Mouse (Mus musculus): ENCODE results near the gene Akap1. TPM values are rescaled to one million over a fixed set of nuclear protein-coding genes. Genes with fewer than 3 reads are reported as not detected.

The Akap1 gene
- polyA plus RNA-seq (2012; rRNA removed) (8.2 and 9.1 TPM in 2 replicates), polyA plus RNA-seq (2014; fragmentation: Nextera tagmentation; extraction: Ambion mirVana) (5.8 and 6.2 TPM in 2 replicates)

DNA sequence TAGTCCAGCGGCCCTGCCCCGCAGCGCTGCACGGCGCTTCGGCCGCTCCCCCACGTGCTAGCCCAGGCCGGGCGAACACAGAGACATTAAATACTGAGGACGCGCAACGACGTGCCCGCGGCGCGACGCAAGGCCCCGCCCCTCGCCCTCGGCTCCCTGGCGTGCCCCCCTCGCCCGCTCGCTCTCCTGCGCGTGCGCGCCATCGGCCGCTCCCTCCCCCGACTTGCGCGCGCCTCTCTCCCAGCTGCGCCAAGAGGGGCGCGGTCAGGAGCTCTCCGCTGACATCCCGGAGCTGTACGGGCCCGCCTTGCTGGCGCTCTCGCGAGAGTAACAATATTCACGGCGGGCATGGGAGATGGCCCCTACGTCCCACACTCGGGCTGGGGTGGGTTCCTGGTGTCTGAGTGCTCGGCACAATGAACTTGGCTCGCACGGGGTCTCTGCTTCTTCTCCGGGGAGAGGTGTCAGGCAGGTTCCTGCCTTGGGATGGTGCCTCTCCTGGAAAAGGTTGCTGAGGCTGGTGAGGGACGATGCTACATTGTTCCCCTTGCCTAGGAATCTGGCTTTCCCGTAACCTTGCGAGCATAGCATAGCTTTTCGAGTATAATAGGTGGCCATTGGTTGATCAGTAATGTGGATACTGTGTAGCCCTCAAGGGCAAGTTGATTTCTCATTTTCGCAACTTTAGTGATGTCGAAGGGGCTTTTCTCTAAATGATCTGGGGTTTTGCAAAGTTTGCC lies at the start of gene Akap1:
Gene Akap1 (minus strand): TSS at position 129 of the 740 bp plus-strand sequence.
- Histone ChIP-seq H3K4me1 (replicated peaks; ENCODE audit: control insufficient read depth in 2 of 2, insufficient read depth in 2 of 2, low read length in 1 of 2) (peaks cover 8 to 16% of the 10 kb centered on the region in 2 experiments), H3K4me2 (ENCODE audit: low read depth) (peak within 1 kb of the TSS; percentile 81), H3K9ac (replicated peaks) (peak within 1 kb of the TSS; percentile 57), H3K27me3 (ENCODE audit: control insufficient read depth, insufficient read depth, low read length) (no peaks in the 10 kb centered on the region; the same call in 1 of the 2 replicates), H3K36me3 (replicated peaks; ENCODE audit: control insufficient read depth, insufficient read depth, low read depth) (no peaks in the 10 kb centered on the region), H3K9me3 (ENCODE audit: control insufficient read depth, low read length) (no peaks in the 10 kb centered on the region), H3K27ac (no peak within 1 kb of the TSS), H3K4me3 (ENCODE audit: insufficient read depth in 1 of 2, low read depth in 2 of 2, low read length in 2 of 2) (peak within 1 kb of the TSS; percentile 65 to 72)
- TF ChIP-seq EP300 (IDR thresholded peaks at IDR 0.05; ENCODE audit: low read depth), result no peak
- no peak for TF ChIP-seq CTCF (IDR thresholded peaks at IDR 0.05; ENCODE audit: low read depth)
- peak; percentile 94 for ATAC-seq (ENCODE audit: insufficient read depth)
- 2% methylated on average over 60 of the region's 60 CpGs for WGBS (ENCODE audit: insufficient replicate concordance)
- DNase-seq (ENCODE audit: low read depth in 3 of 3, low spot score in 3 of 3), result peak; percentile 80 to 83 (median 82)

DNA sequence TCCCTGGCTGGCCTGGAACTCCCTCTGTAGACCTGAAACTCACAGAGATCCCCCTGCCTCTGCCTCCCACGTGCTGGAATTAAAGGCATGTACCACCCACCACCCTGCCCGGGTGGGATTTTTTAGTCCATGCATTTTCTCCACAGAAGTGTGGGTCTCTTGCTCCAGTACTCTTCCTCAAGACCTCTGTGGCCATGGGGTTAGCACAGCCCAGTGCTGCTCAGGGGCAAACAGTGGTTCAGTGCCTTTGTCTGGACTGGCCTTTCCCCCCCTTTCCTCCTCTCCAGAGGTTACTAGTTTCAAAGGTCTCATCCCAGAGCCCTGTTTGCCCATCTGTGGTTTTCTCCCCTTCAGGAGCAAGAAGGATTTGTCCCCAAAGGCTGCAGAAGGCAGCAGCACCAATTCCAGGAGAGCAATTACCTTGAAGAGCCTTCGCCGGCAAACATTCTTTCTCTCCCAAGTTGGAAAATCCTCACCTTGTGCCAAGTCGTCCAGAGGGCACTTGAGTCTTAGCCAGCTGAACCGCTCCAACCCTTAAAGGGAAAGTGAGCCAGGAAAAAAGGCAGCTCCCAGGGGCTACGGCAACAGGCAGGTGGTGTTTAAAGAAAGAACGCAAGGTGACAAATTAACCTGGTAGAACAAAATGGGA lies 45.1 kb upstream of the Akap1 start:
- DNase-seq (ENCODE audit: low read depth in 3 of 3, low spot score in 3 of 3), result no peak
- no peak overlapping the region for H3K27ac ChIP-seq

DNA sequence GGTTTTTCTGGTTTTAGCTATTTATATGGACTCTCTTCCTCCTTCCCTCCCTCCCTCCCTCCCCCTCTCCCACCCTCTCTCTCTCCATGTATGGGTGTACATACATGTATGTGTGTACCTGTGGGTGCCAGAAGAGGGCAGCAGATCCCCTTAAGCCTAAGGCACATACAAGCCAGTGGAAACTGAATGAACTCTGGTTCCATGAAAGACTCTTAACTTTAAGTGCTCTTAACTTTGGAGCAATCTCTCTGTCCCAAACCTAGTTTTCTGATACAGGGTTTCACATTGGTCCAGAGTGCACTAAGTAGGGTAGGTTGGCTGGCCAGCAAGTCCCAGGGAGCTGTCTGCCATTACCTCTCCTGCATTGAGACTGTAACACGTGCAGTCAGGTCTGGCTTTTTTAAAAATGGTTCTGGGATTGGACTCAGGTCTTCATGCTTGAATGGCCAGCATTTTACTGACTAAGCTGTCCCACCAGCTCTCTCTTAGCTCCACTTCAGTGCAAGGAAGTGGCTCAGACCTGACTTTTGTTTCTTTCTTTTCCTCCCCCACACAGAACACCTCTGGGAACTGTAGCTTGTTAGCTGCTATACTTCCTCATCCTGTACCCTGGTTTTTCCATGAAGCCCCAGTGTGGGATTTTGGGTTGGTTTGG lies 44.3 kb upstream of the Akap1 start:
- no peak for ATAC-seq (ENCODE audit: insufficient read depth)
- no peak overlapping the region for H3K4me2 ChIP-seq (ENCODE audit: low read depth)
- no peak overlapping the region for H3K4me3 ChIP-seq (ENCODE audit: insufficient read depth in 1 of 2, low read depth in 2 of 2, low read length in 2 of 2)
- H3K9ac ChIP-seq (replicated peaks), result no peak overlapping the region
- no peak overlapping the region for H3K27ac ChIP-seq
- DNase-seq (ENCODE audit: low read depth in 3 of 3, low spot score in 3 of 3), result peak; percentile 9 to 28 (median 20)
- H3K27me3 ChIP-seq (ENCODE audit: control insufficient read depth, insufficient read depth, low read length), result no peaks in the 10 kb centered on the region
- no peaks in the 10 kb centered on the region for H3K9me3 ChIP-seq (ENCODE audit: control insufficient read depth, low read length)
- H3K4me1 ChIP-seq (replicated peaks; ENCODE audit: control insufficient read depth in 2 of 2, insufficient read depth in 2 of 2, low read length in 1 of 2), result no peaks in the 10 kb centered on the region
- 71% methylated on average over 1 of the region's 1 CpGs for WGBS (ENCODE audit: insufficient replicate concordance)
- TF ChIP-seq CTCF (IDR thresholded peaks at IDR 0.05; ENCODE audit: low read depth) (peak; percentile 67), EP300 (IDR thresholded peaks at IDR 0.05; ENCODE audit: low read depth) (no peak)
- H3K36me3 ChIP-seq (replicated peaks; ENCODE audit: control insufficient read depth, insufficient read depth, low read depth), result no peaks in the 10 kb centered on the region

More for the DNA sequence above, 45.1 kb upstream of the Akap1 start:
- ATAC-seq (ENCODE audit: insufficient read depth), result no peak
- Histone ChIP-seq H3K9me3 (ENCODE audit: control insufficient read depth, low read length) (no peaks in the 10 kb centered on the region), H3K27me3 (ENCODE audit: control insufficient read depth, insufficient read depth, low read length) (no peaks in the 10 kb centered on the region), H3K36me3 (replicated peaks; ENCODE audit: control insufficient read depth, insufficient read depth, low read depth) (no peaks in the 10 kb centered on the region), H3K9ac (replicated peaks) (no peak overlapping the region), H3K4me1 (replicated peaks; ENCODE audit: control insufficient read depth in 2 of 2, insufficient read depth in 2 of 2, low read length in 1 of 2) (no peaks in the 10 kb centered on the region), H3K4me3 (ENCODE audit: insufficient read depth in 1 of 2, low read depth in 2 of 2, low read length in 2 of 2) (no peak overlapping the region), H3K4me2 (ENCODE audit: low read depth) (no peak overlapping the region)
- 78% methylated on average over 8 of the region's 8 CpGs for WGBS (ENCODE audit: insufficient replicate concordance)
- no peak for TF ChIP-seq CTCF (IDR thresholded peaks at IDR 0.05; ENCODE audit: low read depth)
- no peak for TF ChIP-seq EP300 (IDR thresholded peaks at IDR 0.05; ENCODE audit: low read depth)

DNA sequence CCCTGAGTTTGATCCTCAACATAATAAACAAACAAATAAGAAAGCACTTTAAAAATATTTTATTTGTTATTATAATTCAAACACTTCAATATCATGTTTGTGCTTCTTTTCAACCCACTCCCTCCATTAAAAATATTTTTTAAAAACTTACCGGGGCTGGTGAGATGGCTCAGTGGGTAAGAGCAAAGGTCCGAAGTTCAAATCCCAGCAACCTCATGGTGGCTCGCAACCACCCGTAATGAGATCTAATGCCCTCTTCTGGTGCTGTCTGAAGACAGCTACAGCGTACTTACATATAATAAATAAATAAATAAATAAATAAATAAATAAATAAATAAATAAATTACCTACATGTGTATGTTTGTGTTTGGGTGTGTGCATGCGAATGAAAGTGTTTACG lies 43.5 kb upstream of the Akap1 start:
- DNase-seq (ENCODE audit: low read depth in 3 of 3, low spot score in 3 of 3), result no peak
- WGBS (ENCODE audit: insufficient replicate concordance), result 81% methylated on average over 7 of the region's 7 CpGs
- Histone ChIP-seq H3K9me3 (ENCODE audit: control insufficient read depth, low read length) (no peaks in the 10 kb centered on the region), H3K27ac (no peak overlapping the region), H3K27me3 (ENCODE audit: control insufficient read depth, insufficient read depth, low read length) (no peaks in the 10 kb centered on the region), H3K4me1 (replicated peaks; ENCODE audit: control insufficient read depth in 2 of 2, insufficient read depth in 2 of 2, low read length in 1 of 2) (no peaks in the 10 kb centered on the region), H3K4me2 (ENCODE audit: low read depth) (no peak overlapping the region), H3K9ac (replicated peaks) (no peak overlapping the region), H3K4me3 (ENCODE audit: insufficient read depth in 1 of 2, low read depth in 2 of 2, low read length in 2 of 2) (no peak overlapping the region), H3K36me3 (replicated peaks; ENCODE audit: control insufficient read depth, insufficient read depth, low read depth) (no peaks in the 10 kb centered on the region)
- ATAC-seq (ENCODE audit: insufficient read depth), result no peak
- TF ChIP-seq EP300 (IDR thresholded peaks at IDR 0.05; ENCODE audit: low read depth) (no peak), CTCF (IDR thresholded peaks at IDR 0.05; ENCODE audit: low read depth) (no peak)

DNA sequence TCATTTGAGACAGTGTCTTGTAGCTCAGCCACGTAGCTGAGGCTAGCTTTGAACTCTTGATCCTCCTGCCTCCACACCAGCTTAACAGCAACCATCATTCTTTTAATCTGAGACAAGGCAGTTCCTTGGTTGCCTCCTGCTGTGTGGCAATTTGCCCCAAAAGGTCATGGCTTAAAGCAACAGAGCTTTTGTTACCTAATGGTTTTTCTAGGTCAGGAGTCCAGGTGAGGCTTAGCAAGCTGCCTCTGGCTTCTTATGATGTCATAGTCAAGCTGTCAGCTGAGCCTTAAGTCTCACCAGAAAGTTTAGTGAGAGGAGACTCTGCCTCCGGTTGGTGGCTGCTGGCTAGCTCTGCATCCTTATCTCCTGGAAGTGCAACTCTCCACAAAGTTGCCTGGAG lies 41.2 kb upstream of the Akap1 start:
- H3K27ac ChIP-seq, result no peak overlapping the region
- no peak overlapping the region for H3K4me3 ChIP-seq (ENCODE audit: insufficient read depth in 1 of 2, low read depth in 2 of 2, low read length in 2 of 2)
- TF ChIP-seq CTCF (IDR thresholded peaks at IDR 0.05; ENCODE audit: low read depth) (no peak), EP300 (IDR thresholded peaks at IDR 0.05; ENCODE audit: low read depth) (no peak)
- H3K9me3 ChIP-seq (ENCODE audit: control insufficient read depth, low read length), result no peaks in the 10 kb centered on the region
- H3K27me3 ChIP-seq (ENCODE audit: control insufficient read depth, insufficient read depth, low read length), result no peaks in the 10 kb centered on the region
- DNase-seq (ENCODE audit: low read depth in 3 of 3, low spot score in 3 of 3) (no peak), ATAC-seq (ENCODE audit: insufficient read depth) (no peak)
- no peak overlapping the region for H3K9ac ChIP-seq (replicated peaks)
- H3K4me2 ChIP-seq (ENCODE audit: low read depth), result no peak overlapping the region
- WGBS (ENCODE audit: insufficient replicate concordance), result 32% methylated on average over 2 of the region's 2 CpGs
- no peaks in the 10 kb centered on the region for H3K36me3 ChIP-seq (replicated peaks; ENCODE audit: control insufficient read depth, insufficient read depth, low read depth)
- no peaks in the 10 kb centered on the region; a peak in 1 of 4 replicates for H3K4me1 ChIP-seq (replicated peaks; ENCODE audit: control insufficient read depth in 2 of 2, insufficient read depth in 2 of 2, low read length in 1 of 2)

All from liver, embryonic 14.5 days (tissue).